Mouse (Mus musculus) activated CD4-positive, CD25-positive, alpha-beta regulatory T cell, adult 9 weeks (primary cell): ENCODE results near the gene Zg16. TPM values are rescaled to one million over a fixed set of nuclear protein-coding genes. Genes with fewer than 3 reads are reported as not detected.

Experiments used
- polyA plus RNA-seq: library from polyadenylated mRNA; unstranded; fragments of 100-300 nt; shearing (Covaris generic); gene quantifications from one replicate; pipeline ENCODE4 v1.2.1, GENCODE M21; 2017

Zg16 gene
- polyA plus RNA-seq, result not detected

DNA sequence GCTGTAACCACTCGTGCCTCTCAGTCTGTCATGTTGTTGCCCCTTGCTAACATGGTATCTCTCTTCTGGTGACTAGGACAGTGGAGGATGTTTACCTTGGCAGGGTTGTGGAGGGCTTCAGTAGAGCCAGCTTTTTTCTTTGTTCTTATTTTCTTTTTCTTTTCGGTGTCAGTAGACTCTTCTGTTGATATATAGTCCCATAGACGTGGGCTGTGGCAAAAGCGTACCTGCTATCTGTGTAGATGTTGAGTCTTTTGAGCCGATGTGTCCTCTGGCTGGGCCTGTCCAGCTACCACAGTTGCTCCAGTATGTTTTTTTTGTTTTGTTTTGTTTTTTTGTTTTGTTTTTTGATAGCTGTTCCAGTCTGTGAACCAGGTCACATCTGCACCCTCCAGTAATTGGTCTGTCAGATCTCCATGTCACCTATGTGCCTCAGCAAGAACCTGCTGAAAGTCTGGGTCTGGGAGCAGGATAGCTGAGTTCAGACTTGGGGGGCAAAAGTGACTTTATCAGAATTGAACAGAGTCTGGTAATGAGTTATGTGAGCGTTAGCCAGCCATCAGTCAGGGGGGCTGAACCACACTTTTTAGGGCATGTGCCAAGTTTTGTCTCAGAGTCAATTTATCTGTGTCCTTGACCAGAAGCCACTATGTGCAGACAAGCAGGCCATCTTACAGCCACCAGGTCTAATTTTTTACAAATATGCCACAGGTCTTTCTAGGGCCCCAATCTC is at the start of gene Zg16:
TSS of gene Zg16 (minus strand) at position 51 of the 733 bp plus-strand sequence.

DNA sequence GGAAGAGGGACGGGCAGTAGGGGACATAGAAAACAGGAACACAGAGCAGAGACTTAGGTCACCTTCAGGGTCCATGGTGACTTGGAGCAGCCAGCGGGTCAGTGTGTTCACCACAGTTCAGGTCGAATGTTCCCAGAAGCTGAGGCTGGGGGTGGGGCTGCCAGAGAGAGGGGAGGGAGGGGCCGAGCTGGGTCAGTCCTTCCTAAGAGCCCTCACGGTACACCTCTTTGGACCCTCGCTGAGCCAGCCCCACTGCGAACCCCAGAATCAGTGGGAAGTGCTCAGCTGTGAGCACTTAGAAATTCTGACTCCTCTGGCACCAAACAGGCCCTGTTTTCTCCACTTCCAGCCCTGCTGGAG is 34.8 kb upstream of the Zg16 start, which contains the start of gene Qprt:
TSS of gene Qprt (minus strand) at position 316 of the 360 bp plus-strand sequence.

DNA sequence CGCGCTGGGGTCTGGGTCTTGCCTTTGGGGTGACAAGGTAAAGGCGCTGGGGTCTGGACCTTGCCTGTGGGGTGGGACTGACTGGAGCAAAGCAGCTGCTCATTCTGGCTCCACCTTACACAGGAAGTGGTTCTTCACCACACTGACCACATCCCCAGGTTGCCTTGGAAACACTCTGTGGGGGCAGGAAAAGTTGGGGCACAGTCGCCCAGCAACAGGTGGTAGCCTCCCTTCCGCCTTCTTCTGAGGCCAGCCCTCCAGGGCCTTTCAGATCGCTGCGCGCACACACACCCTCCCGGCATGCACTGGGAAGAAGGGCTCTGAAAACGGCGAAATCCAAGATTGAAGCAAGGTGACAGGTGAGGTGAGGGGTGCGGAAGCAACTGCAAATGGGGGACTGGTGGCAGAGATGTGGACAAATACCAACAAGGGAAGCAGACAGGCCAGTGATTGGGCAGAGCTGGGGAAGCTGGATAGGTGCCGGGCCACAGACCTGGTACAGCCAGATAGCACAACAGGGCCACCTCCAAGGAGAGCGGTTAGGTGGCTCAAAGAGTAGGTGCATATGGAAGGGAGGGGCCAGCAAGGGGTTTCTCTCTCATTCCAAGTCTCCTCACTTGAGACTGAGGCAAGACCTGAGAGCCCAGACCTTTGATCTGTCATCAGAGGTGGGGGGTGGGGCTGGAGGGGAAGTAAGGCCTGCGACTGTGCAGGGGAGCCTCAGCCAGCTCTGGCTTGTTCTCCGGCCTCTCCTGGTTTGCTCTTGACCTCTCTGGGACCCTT is 4.2 kb upstream of the Zg16 start, which contains the start of gene AI467606:
TSS of gene AI467606 (plus strand) at position 246 of the 783 bp plus-strand sequence.

DNA sequence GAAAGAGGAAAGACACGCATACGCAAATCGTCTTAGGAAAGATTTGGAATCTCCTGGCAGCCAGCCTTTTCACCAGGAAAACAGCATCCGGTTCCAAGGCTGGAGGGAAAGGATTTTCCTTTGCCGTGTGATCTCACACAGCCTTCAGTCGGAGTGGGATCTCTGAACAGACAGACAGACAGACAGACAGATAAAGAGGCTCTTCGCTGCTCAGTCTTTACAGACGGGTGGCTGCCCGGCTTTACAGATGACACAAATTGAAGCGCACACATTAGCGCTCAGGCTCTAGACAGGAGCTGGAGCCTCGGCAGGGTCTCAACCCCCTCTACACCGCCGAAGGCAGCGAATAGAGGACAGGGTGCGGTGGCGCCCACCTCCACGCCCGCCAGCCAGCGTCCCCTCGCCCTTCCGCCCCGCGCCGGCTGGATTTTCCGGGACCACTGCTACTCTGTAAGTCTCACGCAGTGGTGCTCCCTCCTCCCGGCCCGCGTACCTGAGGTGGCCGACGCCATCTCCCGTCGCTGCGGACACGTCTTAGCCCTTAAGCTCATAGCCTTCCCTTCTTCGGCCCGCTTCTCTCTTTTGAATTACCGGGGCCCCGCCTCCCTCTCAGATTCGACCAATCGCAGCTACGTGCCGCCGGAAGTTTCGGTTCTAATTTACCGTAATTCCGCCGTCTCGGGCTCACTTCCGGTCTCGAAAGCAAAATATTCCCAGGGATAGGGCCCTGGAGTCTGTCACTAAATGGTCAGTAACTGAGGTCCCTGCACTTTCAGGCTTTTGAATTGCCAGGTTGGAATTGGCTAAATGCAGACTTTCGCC is 45.1 kb downstream of the Zg16 start, which contains the start of gene Kif22:
TSS of gene Kif22 (minus strand) at position 621 of the 822 bp plus-strand sequence.

DNA sequence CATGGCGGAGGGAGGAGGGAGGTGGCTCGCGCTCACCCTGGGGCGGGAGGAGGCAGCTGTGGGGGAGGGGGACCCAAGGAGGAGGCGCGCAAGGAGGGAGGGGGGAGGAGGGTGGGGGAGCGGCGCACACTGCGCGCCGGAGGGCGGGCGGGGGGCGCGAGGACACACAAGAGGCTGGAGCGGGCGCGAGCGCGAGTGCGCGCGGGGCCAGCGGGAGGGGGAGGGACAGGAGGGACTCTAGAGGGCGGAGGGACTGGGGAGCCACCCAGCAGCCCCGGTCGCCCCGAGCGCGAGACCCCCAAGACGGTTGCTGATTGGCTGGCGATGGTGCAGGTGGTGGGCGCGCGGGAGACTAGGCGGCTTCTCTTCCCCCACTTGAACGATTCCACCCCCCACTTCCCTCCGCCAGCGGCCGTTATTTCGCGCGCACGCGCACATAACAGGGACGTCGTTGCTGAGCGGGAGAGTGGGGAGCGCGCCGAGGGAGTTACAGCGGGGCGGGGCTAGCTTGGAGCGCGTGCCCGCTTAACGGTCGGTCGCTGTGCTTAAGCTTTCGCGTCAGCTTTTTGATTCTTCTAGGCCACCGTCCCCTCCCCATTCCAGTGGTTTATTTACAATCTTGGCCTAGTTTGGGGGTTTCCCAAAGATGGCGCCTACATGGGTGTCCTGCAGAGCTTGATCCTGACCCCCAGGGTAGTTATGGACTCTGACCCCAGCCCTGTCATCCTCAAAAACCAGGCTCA is 60.0 kb downstream of the Zg16 start, which contains the start of gene Maz:
TSS of gene Maz (minus strand) at position 54 of the 743 bp plus-strand sequence.

DNA sequence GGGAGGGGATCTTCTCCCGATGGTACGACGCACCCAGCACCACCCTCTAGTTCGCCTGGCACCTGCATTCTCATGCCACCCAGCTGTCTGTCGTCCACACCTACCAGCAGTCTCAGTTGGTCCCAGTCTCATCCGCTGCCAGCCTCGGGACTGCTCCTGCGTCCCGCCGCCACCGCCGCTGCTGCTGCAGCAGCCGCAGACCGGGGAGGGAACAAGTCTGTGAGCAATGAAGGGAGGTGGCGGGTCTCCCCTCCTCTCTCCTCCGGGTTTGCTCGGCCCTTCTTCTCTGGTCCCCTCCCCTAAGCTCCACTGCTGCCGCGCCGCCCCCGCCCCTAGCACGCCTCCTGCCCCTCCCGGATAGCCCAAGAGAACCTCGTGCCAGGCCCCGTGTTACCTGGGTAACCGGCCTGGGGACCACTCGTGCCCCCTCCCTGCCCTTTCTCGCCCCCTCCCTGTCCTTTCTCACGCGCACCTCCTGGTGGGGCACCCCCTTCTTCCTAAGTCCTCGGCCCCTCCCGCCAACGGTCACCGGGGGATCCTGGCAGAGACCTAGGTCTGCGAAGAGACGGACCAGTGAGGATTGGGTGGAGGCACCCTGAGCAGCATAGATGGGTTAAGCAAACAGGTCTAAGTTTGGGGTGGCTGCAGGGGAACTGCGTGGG is 66.1 kb downstream of the Zg16 start, which contains the start of the genes Gm42742 and Prrt2:
TSS of gene Gm42742 (minus strand) at position 197 of the 662 bp plus-strand sequence.
TSS of gene Prrt2 (minus strand) at position 311 of the 662 bp plus-strand sequence.

DNA sequence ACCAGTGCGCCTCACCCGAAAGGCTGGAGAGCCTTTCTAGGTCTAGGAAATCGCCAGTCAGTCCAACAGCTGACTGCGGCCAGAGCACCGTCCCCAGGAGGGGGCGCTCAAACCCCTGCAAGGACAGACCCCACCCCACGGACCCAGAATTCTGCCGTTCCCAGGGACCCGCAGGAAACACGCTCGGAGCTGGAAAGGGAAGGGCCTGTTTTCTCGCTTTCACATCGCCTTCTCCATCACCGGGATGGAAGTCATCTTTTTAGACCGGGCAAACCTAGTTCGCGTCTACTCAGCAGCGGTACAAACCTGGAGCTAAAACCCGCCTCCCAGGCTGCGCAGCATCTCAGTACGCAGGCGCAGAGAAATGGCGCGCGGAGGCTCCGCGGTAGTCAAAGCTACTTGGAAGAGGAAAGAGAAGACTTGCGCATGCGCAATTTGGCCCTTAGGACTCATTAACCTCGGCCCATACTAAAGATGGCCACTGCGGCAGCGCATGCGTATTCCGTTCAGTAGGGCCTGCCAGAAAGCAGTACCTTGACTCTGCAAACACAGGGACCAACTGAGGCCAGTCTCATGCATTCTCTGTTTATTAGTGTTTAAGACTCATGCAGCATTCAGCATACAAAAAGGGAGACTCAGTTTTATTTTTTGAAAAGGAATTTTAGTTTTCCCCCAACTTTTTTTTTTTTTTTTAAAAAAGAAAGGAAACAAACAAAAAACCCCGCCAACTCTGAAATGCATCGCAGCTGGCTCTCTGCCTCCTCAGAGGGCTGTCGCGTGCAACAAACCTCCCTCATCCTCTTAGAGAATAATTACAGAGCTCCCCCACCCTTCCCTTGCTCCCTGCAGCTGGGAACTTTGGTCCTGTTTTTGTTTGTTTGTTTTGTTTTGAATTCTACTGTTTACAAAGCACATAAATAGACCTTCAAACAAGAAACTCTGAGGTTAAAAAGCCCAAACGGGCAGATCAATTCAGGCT is 69.9 kb downstream of the Zg16 start, which contains the start of gene Pagr1a:
TSS of gene Pagr1a (minus strand) at position 382 of the 979 bp plus-strand sequence.

DNA sequence TGATC is 70.8 kb downstream of the Zg16 start, which contains the start of gene Pagr1b:
TSS of gene Pagr1b (minus strand) at position 4 of the 5 bp plus-strand sequence.

DNA sequence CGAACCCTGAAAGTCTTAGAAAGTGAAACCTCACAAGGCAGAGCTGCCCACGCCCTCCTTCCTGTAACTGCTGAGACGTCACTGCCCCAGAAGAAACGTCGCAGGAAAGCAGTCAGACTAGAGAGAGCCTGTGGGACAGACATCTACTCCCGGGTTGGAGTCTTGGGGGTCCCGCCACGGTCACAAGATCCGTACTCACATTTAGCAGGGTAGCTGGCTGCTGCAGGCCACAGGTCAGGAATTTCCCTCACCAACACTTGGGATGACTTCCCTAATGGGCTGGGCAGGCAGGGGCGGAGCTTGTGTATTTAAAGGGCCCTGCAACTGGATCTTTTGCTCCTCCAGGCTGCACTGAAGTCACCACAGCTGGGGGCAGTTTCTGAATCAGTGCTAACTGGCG is 72.8 kb downstream of the Zg16 start, which contains the start of gene Mvp:
TSS of gene Mvp (minus strand) at position 302 of the 400 bp plus-strand sequence.

Other genes starting within 250 kb of the Zg16 start
- gene Doc2a, start 239.9 kb downstream of the Zg16 start, polyA plus RNA-seq, result not detected
- 9.9 TPM for gene Hirip3, start 225.4 kb downstream of the Zg16 start, polyA plus RNA-seq
- gene Ino80e, start 225.0 kb downstream of the Zg16 start, polyA plus RNA-seq, result 97.3 TPM
- 61.6 TPM for gene Taok2, start 202.6 kb downstream of the Zg16 start, polyA plus RNA-seq
- gene Tmem219, start 164.4 kb downstream of the Zg16 start, polyA plus RNA-seq, result 47.8 TPM
- 11.5 TPM for gene Kctd13, start 158.4 kb downstream of the Zg16 start, polyA plus RNA-seq
- gene Asphd1, start 137.7 kb downstream of the Zg16 start, polyA plus RNA-seq, result 0.17 TPM
- 1.5 TPM for gene Sez6l2, start 136.8 kb downstream of the Zg16 start, polyA plus RNA-seq
- gene Cdipt, start 111.4 kb downstream of the Zg16 start, polyA plus RNA-seq, result 320 TPM
- gene Cdiptos, start 111.2 kb downstream of the Zg16 start, polyA plus RNA-seq, result 2.9 TPM
- 59.1 TPM for gene Mvp, start 72.7 kb downstream of the Zg16 start, polyA plus RNA-seq
- 0.97 TPM for gene Pagr1b, start 70.8 kb downstream of the Zg16 start, polyA plus RNA-seq
- 149 TPM for gene Pagr1a, start 70.0 kb downstream of the Zg16 start, polyA plus RNA-seq
- gene Gm42742, start 66.2 kb downstream of the Zg16 start, polyA plus RNA-seq, result 32.7 TPM
- 14.6 TPM for gene Prrt2, start 66.1 kb downstream of the Zg16 start, polyA plus RNA-seq
- 24.7 TPM for gene Maz, start 60.3 kb downstream of the Zg16 start, polyA plus RNA-seq
- 18.7 TPM for gene Kif22, start 44.9 kb downstream of the Zg16 start, polyA plus RNA-seq
- 389 TPM for gene AI467606, start 4.0 kb upstream of the Zg16 start, polyA plus RNA-seq
- 19.1 TPM for gene Qprt, start 34.9 kb upstream of the Zg16 start, polyA plus RNA-seq
- gene Spn, start 50.5 kb upstream of the Zg16 start, polyA plus RNA-seq, result 101 TPM
- 80.9 TPM for gene Cd2bp2, start 108.7 kb upstream of the Zg16 start, polyA plus RNA-seq
- gene Tbc1d10b, start 121.1 kb upstream of the Zg16 start, polyA plus RNA-seq, result 12.2 TPM
- 20.7 TPM for gene Mylpf, start 121.6 kb upstream of the Zg16 start, polyA plus RNA-seq
- gene Zfp553, start 145.7 kb upstream of the Zg16 start, polyA plus RNA-seq, result 20.7 TPM
- 488 TPM for gene Sept1, start 145.8 kb upstream of the Zg16 start, polyA plus RNA-seq
- gene Zfp771, start 156.9 kb upstream of the Zg16 start, polyA plus RNA-seq, result 0.43 TPM
- 48.1 TPM for gene Dctpp1, start 173.4 kb upstream of the Zg16 start, polyA plus RNA-seq
- gene Sephs2, start 186.7 kb upstream of the Zg16 start, polyA plus RNA-seq, result 22.3 TPM
- gene Itgal, start 208.9 kb upstream of the Zg16 start, polyA plus RNA-seq, result 433 TPM